Mouse (Mus musculus): ENCODE measurements around the gene Scarf1.

DNA sequence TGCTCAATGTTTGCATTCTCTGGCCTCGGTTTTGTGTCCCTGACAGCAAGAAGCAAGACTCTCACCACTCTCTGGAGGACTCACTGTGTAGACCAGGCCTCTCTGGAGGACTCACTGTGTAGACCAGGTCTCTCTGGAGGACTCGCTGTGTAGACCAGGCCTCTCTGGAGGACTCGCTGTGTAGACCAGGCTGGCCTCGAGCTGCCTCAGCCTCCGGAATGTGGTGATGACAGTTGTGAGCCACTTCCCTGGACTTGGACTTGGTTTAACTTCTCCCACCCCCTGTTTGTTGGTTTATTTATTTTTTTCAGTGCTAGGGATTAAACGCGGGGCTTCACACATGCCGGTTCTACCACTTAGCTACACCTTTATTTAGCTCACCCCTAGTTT, 23.7 kb downstream of the Scarf1 start:
- TF ChIP-seq CTCF (conservative IDR thresholded peaks at IDR 0.05; ENCODE audit: insufficient read depth, insufficient read length, low read depth, low read length) (no peak), POLR2A (IDR thresholded peaks at IDR 0.05; ENCODE audit: low read depth, low read length) (no peak)

Data from kidney, adult 2 months (tissue).